Mouse (Mus musculus) spleen, postnatal 14 days (tissue): ENCODE results near the gene Ppp3ca.

Experiments
- DNase-seq, 2 experiments: peaks; one replicate each; pipeline ENCODE4 v3.0.0; 2021 to 2022; ENCODE audit warnings: low spot score in 2 of 2

Gene Ppp3ca

DNA sequence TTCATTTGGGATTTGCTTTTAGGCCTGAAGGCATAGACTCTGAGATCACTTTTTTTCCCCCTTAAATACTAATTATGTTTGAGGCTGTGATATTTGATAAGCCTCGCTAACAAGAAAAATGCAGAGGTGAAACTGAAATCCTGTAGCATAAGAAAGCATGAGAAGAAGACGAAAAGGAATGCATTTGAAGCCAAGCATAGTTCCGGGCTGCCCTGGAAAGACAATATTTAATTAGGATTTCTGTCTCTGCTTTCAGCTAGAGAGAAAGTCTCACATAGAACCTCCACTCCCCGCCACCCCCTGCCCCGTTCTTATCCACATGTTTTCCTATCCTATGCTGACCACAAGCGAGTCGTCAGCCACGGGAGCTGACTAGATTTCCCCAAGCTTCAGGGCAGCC is 241.4 kb downstream of the Ppp3ca start:
- DNase-seq, result no peak

DNA sequence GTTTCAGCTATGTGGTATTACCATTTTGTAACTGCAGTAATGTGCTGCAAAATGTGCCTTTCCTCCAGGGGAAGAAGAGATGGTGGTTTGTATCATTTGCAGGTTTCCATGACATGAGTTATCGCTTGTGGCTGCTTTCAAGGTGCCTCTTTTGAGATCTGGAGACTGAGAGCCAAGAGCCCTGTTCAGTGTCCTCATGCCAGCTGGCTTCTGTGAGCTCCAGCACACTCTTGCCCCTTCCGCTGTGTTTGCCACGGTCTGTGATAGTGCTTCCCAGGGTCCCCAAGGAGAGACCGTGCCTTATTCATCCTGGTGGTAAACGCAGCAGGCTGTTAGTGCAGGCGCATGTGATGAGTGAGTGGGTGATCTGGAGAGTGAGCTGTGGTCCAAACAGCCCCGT is 247.2 kb downstream of the Ppp3ca start:
- DNase-seq, result no peak

DNA sequence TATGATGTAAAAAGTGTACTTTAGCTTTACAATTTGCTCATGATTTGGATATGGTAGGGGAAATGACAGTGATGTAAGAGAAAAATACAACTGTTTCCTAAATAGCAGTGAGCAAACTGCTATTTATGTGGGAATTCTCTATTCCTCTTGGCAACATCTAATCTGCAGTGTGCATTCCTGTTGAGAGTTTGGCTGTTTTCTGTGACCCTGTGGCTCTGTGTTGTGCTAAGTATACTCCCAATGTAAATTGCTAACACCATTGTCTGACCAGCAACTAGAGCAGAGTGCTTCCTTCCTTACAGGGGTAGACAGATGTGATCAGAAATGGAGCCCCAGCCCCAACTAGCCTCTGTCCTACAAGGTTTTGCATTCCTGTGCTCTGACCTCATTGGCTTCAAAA is 263.1 kb downstream of the Ppp3ca start:
- no peak for DNase-seq

DNA sequence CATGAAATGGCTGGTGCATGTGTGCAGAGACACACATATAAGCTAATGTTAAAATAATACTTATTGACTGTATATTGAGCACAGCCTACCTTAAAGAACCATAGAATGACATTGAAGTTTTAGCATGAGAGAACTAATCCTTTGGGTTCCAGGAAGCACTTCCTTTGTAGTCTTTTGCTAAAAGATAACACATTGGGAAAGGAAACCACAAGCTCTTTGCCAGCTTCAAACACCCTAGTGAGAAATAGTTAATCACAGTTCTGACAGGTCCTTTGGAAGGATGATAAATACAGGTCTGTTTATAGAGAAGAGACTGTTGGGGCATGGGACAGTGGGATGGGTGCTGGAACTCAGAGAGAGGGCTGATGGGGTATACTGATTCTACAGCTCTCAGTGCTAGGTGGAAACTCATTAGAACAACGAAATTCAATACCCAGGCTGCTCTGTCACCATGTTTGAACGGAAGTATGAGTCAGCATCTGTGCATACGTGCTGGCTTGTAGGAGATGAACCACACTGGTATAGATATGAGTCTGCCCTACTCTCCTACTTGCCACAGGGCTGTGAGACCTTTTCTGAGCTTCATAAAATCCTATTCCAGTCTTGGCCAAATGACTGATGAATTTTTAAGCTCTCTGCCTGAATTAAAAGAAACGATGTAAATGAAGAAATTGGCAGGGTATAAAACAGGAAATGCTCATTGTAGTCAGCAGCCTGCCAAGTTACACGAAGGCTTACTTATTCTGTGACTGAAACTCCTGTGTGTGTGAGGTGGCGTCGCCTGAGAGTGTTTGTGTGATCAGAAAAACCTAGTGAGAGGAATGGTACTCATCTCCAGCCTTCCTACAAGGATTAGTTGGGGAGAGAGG is 271.0 kb downstream of the Ppp3ca start:
- no peak for DNase-seq

DNA sequence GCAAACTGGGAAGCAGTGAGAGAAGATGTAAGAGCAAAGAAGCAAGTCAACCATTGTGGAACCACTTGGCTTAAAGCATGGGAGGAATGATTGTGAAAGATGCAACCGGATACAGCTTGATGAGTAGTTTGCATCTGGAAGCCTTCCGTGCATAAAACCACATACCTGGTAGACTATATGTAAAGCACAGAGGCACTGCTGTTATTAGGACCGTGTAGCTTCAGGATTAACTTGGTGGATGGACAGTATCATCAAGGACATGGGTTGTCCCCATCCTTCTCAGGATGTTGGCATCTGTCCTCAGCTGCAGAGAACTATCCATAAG is 271.6 kb downstream of the Ppp3ca start:
- no peak for DNase-seq

DNA sequence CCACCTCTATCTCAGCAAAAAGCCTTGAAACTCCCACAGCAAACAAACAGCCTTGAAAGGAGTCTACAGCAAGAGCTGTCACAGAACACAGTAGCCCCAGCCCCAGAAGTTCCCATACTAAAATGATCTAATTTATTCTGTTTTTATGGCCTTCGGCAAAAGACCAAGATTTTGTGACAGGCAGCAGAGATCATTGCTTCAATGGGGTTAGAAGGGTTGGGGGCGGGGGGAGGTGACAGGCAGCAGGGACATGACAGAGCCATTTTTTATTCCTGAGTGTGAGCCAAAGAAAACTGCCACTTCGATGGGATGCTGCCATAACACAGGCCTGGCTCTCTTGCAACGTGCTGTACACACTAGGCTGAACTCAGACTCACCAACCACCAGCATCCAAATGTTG is 275.6 kb downstream of the Ppp3ca start:
- no peak for DNase-seq

DNA sequence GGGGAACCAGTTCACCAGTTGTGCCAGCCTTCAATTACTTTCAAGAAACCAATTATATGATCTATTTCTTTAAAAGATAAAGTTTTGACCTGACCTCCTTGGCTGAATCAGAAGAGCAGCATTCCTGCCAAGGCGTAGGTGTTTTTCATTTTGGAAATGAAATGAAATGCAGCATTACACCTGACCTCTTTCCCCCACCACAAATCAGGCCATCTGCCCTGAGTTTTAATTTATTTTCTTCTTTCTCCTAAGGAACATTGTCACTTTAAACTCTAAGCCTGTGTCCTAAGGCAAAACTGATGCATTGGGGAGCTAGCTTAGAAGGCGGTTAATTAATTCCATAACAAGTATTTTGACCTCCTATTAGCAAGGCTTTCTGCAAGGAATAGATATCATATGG is 276.7 kb downstream of the Ppp3ca start:
- no peak for DNase-seq

DNA sequence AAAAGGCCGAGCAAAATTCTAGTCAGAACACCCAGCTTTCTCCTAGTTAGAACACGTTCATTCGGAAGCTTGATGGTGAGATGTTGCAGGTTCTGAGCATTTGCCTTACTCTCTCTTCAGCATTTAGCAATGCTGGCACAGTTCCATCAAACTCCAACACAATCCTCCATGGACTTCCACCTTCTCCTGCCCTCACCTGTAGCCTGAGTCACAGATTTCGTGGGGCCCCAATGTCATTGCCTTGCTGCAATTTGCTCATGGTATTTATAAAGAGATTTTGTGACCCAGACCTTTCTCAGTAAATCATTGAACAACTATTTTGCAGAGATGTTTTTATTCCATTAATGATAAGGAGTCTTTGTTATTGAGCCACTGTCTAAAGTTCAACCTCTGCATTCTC is 278.2 kb downstream of the Ppp3ca start:
- no peak for DNase-seq

DNA sequence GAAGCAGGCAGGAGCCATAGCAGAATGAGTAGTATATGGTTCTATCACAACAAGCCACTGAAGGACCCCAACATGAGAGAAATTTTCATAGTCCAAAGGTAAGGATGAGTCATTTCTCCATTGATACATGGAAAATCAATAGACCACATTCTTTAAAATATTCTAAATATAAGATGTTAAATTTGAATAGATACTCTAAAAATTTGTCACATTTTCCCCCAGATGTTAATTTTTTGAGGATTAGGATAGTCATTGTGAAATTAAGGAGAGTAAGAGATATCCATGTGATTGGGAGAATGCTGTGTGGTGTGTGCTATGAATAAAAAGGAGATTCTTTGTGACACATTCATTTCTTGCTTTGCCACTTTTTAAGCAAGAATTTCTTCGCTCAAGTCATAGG is 281.9 kb downstream of the Ppp3ca start:
- DNase-seq, result no peak

DNA sequence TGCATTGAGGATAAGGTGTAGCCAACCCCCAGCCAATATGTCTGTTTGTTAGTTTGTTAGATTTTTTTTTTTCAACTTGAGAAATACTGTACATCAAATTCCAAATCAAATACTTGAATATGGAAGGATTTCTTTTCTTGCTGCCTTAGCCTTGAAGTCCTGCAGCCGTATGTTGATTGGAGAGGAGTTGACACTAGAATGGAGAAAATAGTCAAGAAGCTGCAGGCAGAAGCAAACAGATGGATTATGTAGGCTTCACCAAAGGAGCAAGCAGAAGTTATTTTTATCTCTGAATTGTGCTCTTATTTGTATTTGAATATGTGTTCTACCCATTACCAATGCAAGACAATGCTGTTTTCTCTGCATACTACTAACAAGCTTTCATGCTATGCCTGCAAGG is 282.9 kb downstream of the Ppp3ca start:
- no peak for DNase-seq

DNA sequence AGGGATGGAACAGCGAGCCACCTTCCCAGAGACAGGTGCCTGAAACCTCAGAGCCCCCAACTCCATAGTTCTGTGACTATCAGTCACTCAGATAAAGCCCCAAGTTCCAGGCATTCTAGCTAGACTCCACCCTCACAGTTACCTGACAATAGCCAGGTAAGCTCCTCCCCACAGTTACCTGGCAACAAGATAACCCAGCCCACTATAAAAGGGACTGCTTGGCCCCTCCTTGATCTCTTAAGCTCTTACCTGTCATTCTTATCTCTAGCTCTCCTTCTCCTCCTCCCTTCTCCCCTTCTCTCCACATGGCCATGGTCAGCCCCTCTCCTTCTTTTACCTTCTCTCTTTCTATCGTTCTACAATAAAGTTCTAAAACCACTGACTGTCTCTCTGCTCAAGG is 285.1 kb downstream of the Ppp3ca start:
- DNase-seq, result no peak

DNA sequence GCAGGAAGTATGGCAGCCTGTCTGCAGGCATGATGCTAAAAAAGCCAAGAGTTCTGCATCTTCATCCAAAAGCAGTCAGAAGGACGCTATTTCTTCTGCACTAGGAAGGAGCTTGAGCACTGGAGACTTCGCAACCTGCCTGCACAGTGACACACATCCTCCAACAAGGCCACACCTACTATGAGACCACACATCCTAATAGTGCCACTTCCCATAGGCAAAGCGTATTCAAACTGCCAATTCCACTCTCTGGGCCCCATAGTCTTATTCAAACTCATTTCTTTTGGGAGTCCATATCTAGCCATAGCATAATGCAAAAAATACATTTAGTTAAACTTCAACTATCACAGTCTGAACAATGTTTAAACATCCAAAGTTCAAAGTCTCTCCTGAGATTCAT is 290.4 kb downstream of the Ppp3ca start:
- no peak for DNase-seq

DNA sequence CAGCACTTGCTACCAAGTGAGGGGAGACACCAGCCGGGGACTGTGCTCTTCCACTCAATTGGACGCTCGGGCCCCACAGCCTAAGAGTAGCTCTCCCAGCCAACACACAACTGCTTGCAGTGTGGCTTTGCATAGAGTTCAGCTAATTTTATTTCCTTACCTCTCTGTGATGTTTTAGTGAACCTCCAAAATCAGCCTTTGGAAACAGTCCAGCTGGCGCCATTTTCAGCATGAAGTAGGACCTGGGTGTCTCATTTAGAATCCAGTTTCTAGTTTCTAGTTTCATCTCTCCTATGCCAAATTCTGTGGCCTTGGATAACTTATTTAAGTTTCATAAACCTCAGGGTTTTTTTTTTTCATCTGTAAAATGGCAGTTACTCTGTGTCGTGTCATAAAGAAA is 296.9 kb downstream of the Ppp3ca start:
- DNase-seq, result no peak

DNA sequence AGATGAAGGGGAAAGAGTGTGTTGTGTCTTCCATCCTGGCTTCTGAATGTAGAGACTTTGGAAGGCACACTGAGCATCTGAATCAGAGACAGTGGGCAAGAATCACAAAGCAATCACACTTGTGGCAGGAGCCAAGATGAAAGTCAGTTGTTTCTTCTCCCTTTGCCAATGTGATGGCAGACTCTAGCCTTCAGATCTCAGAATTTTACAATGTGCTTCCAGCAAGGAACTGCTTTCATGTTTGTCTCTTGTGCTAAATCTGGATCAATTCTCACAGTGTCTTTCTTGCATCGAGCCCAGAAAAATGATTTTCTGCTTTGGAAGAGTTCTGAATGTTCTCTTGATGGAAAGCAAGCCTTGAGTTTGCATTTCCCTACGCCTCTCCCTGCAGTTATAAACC is 297.6 kb downstream of the Ppp3ca start:
- DNase-seq, result no peak

DNA sequence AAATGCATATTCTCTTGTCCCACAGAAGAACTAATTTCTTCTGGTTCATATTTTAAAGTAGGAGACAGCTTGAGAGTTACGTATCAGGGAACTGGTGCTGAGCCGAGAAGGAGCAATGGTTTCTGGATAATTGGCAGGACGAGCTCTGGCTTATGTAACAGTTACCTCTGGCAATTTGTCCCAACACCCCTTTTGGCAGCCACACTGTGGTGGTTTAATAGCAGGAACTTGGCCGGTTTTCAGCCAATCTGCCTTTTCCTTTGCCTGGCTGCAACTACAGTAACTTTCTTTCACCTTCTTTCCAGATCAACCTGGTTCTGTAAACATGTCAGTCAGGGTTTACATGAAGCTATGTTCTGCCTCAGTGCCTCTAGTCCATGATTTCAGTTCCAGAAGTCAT is 299.9 kb downstream of the Ppp3ca start:
- no peak for DNase-seq

DNA sequence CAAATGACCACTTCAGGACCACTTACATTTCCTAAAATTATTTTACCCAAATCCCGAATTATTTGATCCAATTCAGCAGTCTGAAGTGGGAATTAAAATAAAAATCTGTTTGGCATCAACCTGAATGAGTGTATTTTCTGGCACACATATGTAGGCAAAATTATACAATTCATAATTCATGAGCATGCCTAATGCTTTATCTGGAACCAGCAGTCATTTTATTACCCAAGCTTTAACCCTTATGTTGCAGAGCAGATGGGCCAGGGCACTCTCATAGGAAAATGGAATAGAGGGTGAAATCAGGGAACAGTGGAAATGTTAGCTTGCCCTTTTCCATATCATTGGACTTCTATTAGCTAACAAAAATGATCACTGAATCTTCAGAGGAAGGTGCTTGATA is 307.9 kb downstream of the Ppp3ca start:
- DNase-seq, result no peak

DNA sequence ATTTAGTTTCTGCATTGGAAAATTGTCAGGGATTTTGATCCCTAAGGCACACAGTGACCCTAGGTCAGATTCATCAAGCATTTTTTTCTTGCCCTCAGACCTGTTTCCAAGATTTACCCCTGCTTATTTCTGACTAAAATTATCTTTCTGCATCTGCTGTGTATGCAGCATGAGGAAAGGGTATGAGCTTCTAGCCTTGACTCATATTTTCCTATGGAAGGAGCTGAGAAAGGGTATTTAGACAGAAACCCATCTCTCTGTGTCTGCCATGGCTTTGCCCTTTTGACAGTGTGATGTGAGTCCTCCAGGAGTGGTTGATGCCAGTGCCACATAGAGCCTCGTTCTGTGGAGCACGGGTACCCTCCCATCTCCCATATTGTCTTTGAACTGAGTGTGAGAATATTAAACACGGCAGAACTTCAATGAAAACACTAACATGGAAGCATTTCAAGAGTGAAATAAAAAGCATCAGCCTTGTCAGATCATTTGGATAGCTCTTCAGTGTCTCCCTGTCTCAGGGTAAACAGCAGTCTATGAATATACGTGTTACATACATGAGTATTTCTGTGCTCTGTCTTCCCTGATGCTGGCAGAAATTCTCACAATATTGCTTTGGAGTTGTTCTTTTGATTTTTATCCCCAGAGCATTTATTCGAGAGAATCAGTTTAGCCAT is 311.1 kb downstream of the Ppp3ca start:
- DNase-seq, result no peak

DNA sequence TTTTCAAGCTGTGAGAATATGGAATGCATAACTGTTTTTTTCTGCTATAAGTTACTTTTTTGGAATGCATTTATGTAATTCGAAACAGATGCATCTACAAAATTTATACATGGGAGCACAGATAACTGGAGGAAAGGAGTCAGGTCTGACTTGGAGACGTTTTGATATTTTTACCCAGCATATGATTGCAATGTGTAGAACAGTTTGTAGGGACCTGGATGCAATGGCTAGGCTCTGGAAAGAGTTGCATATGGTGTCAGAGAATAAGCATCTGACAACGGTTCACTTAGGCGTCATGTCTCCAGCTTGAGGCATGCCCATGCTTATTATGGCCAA is 311.6 kb downstream of the Ppp3ca start:
- no peak for DNase-seq

DNA sequence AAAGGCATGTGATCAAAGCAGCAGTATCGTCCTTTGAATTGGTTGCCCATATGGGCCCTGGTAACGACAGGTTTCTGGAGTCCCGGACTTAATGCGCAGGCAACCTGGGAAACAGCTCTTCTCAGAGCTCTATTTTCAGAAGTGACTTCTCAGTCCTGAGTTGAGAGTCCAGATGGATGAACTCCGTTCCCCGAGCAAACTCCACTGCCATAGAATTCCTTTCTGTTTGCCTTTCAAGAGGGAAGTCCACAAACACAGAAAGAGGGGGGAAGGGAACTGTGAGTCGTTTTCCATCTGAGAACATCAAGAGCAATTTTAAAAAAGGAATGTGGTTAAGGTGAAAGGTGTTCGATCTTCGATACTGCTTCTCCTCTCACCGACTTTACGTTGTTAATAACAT is 312.1 kb downstream of the Ppp3ca start:
- no peak for DNase-seq

DNA sequence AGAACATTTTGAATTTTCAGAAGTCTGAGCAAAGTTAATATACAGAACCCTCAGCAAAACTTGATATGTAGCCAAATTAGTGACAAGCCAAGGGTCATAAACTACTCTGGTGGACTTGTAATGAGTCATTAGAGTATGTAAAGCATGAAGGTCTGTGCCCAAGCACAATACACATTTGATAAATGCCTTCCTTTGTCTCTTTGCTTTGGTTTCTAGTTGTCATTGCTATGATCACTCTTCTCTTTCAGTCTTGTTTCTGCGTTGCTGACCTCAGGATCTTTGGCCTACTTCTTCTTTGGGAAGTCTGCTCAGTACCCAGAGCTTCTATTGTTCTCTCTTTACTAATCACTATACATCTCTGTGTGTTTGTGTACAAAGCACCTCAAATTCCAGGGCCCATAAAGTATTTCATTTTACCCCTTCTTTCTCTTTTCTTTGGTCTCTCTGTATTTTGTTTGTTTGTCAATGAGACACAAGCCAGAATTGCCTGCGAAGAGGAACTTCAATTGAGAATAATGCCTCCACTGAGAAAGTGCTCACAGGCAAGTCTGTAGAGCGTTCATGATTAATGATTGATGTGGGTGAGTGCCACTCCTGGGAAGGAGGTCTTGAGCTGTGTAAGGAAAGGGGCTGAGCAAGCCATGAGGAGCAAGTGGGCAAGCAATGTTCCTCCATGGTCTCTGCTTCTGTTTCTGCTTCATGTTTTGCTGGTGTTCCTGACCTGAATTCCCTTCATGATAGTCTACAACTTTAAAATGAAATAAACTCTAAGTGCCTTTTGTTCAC is 316.4 kb downstream of the Ppp3ca start:
- no peak for DNase-seq
